Mouse (Mus musculus): ENCODE measurements around the gene Nr2f1. TPM values are rescaled to one million over a fixed set of nuclear protein-coding genes. Genes with fewer than 3 reads are reported as not detected.

Nr2f1 gene
- polyA plus RNA-seq, 1 experiment, result 5.6 TPM

- H3K27me3 ChIP-seq (replicated peaks; ENCODE audit: control insufficient read depth, insufficient read depth, low read length), result peaks cover 3% of the 10 kb centered on the region; the same call in 1 of the 2 replicates
- DNase-seq, result peak; percentile 45
- no peak overlapping the region for H3K27ac ChIP-seq (ENCODE audit: insufficient read depth, low read depth, low read length)
- under 1% methylated on average over 89 of the region's 92 CpGs for WGBS
- no peaks in the 10 kb centered on the region for H3K4me1 ChIP-seq (ENCODE audit: control insufficient read depth, insufficient read depth, low read length)
- H3K4me3 ChIP-seq (ENCODE audit: insufficient read depth, low read depth, low read length), result peak overlapping the region; percentile 58
- no peak for TF ChIP-seq CTCF (conservative IDR thresholded peaks at IDR 0.05; ENCODE audit: insufficient read depth, insufficient read length, low read depth, low read length)
- TF ChIP-seq POLR2A (IDR thresholded peaks at IDR 0.05; ENCODE audit: low read depth, low read length), result no peak
- H3K36me3 ChIP-seq (ENCODE audit: control insufficient read depth, insufficient read depth, low read length), result no peaks in the 10 kb centered on the region
Observed at GRCm38 (mm10) chr13:78198871-78199641, 501 bp downstream of the Nr2f1 start.

- Histone ChIP-seq H3K27me3 (replicated peaks; ENCODE audit: control insufficient read depth, insufficient read depth, low read length) (peaks cover 3% of the 10 kb centered on the region; the same call in 1 of the 2 replicates), H3K27ac (ENCODE audit: insufficient read depth, low read depth, low read length) (no peak overlapping the region)
- TF ChIP-seq CTCF (conservative IDR thresholded peaks at IDR 0.05; ENCODE audit: insufficient read depth, insufficient read length, low read depth, low read length), result no peak
Observed at GRCm38 (mm10) chr13:78198391-78198870, 1.1 kb downstream of the Nr2f1 start.

GRCm38 (mm10) chr13:78197819-78198390 is 1.7 kb downstream of the Nr2f1 start:
- no peaks in the 10 kb centered on the region for H3K36me3 ChIP-seq (ENCODE audit: control insufficient read depth, insufficient read depth, low read length)
- H3K27ac ChIP-seq (ENCODE audit: insufficient read depth, low read depth, low read length), result no peak overlapping the region
- DNase-seq, result no peak
- H3K4me1 ChIP-seq (ENCODE audit: control insufficient read depth, insufficient read depth, low read length), result no peaks in the 10 kb centered on the region
- H3K27me3 ChIP-seq (replicated peaks; ENCODE audit: control insufficient read depth, insufficient read depth, low read length), result peaks cover 3% of the 10 kb centered on the region; the same call in 1 of the 2 replicates
- peak overlapping the region; percentile 58 for H3K4me3 ChIP-seq (ENCODE audit: insufficient read depth, low read depth, low read length)
- 1% methylated on average over 32 of the region's 33 CpGs for WGBS
- no peak for TF ChIP-seq CTCF (conservative IDR thresholded peaks at IDR 0.05; ENCODE audit: insufficient read depth, insufficient read length, low read depth, low read length)
- TF ChIP-seq POLR2A (IDR thresholded peaks at IDR 0.05; ENCODE audit: low read depth, low read length), result no peak

More at GRCm38 (mm10) chr13:78198391-78198870, 1.1 kb downstream of the Nr2f1 start:
- 1% methylated on average over 42 of the region's 63 CpGs for WGBS
- Histone ChIP-seq H3K4me1 (ENCODE audit: control insufficient read depth, insufficient read depth, low read length) (no peaks in the 10 kb centered on the region), H3K36me3 (ENCODE audit: control insufficient read depth, insufficient read depth, low read length) (no peaks in the 10 kb centered on the region), H3K4me3 (ENCODE audit: insufficient read depth, low read depth, low read length) (peak overlapping the region; percentile 58)
- DNase-seq, result no peak

DNA sequence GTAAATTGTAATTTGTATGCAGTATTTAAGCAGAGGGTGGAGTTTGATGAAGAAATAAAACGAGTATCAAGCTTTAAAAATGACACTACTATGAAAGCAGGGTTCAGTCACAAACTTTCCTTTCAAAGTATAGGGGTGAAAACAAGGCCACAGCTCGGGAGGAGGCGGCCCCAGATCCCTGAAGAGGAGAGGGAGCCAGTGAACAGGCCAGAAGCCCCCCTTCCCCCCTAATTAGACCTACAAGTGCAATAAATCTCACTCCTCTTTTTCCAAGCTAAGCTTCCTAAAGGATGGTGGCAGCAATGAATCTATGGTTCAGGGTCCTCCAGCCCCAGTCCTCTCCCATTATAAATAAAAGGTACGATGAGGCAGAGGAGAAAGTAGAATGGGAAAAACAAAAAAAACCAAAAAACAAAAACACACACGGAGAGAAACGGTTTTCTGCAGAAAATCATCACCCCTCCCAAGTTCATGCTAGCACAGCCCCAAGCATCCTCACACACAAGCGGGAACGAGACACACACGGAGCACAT is 2.2 kb downstream of the Nr2f1 start:
- Histone ChIP-seq H3K27me3 (replicated peaks; ENCODE audit: control insufficient read depth, insufficient read depth, low read length) (peaks cover 3% of the 10 kb centered on the region; the same call in 1 of the 2 replicates), H3K27ac (ENCODE audit: insufficient read depth, low read depth, low read length) (no peak overlapping the region), H3K36me3 (ENCODE audit: control insufficient read depth, insufficient read depth, low read length) (no peaks in the 10 kb centered on the region), H3K4me3 (ENCODE audit: insufficient read depth, low read depth, low read length) (peak overlapping the region; percentile 58; the same call in 1 of the 2 replicates), H3K4me1 (ENCODE audit: control insufficient read depth, insufficient read depth, low read length) (no peaks in the 10 kb centered on the region)
- no peak for TF ChIP-seq POLR2A (IDR thresholded peaks at IDR 0.05; ENCODE audit: low read depth, low read length)
- no peak for TF ChIP-seq CTCF (conservative IDR thresholded peaks at IDR 0.05; ENCODE audit: insufficient read depth, insufficient read length, low read depth, low read length)
- no peak for DNase-seq
- 26% methylated on average over 9 of the region's 9 CpGs for WGBS

- peaks cover 3% of the 10 kb centered on the region; the same call in 1 of the 2 replicates for H3K27me3 ChIP-seq (replicated peaks; ENCODE audit: control insufficient read depth, insufficient read depth, low read length)
- WGBS, result 87% methylated on average over 7 of the region's 7 CpGs
- no peaks in the 10 kb centered on the region for H3K4me1 ChIP-seq (ENCODE audit: control insufficient read depth, insufficient read depth, low read length)
- no peak overlapping the region for H3K4me3 ChIP-seq (ENCODE audit: insufficient read depth, low read depth, low read length)
- no peaks in the 10 kb centered on the region for H3K36me3 ChIP-seq (ENCODE audit: control insufficient read depth, insufficient read depth, low read length)
- no peak for DNase-seq
- TF ChIP-seq CTCF (conservative IDR thresholded peaks at IDR 0.05; ENCODE audit: insufficient read depth, insufficient read length, low read depth, low read length) (no peak), POLR2A (IDR thresholded peaks at IDR 0.05; ENCODE audit: low read depth, low read length) (no peak)
- H3K27ac ChIP-seq (ENCODE audit: insufficient read depth, low read depth, low read length), result no peak overlapping the region
Observed at GRCm38 (mm10) chr13:78196236-78196796, 3.2 kb downstream of the Nr2f1 start.

DNA sequence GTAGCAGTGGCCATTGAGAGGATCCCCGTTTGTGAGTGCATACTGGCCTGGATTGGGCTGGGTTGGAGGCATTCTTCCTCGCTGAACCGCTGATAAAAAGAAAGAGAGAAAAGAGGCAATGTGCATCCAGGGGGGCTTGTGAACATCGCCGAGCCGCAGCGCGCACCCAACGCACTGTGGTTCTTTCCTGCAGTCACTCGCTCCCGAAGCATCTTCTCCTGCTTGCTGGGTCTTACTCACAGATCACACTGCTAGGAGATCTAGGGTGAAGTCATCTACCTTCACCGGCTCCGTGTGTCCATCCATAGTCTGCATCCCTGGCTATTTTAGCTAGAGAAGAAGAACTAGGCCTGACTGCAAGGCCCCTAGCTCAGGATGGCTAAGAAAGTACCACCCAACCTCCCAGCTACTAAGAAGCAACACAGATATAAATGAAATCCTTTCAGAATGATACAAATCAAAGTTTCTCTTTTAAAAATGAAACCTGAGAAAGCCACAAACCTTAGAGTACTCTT is 3.9 kb downstream of the Nr2f1 start:
- Histone ChIP-seq H3K4me1 (ENCODE audit: control insufficient read depth, insufficient read depth, low read length) (no peaks in the 10 kb centered on the region), H3K36me3 (ENCODE audit: control insufficient read depth, insufficient read depth, low read length) (no peaks in the 10 kb centered on the region), H3K4me3 (ENCODE audit: insufficient read depth, low read depth, low read length) (peak overlapping the region; percentile 35; the same call in 1 of the 2 replicates), H3K27me3 (replicated peaks; ENCODE audit: control insufficient read depth, insufficient read depth, low read length) (peaks cover 3% of the 10 kb centered on the region; the same call in 1 of the 2 replicates), H3K27ac (ENCODE audit: insufficient read depth, low read depth, low read length) (no peak overlapping the region)
- no peak for DNase-seq
- WGBS, result 57% methylated on average over 13 of the region's 13 CpGs
- TF ChIP-seq CTCF (conservative IDR thresholded peaks at IDR 0.05; ENCODE audit: insufficient read depth, insufficient read length, low read depth, low read length) (no peak), POLR2A (IDR thresholded peaks at IDR 0.05; ENCODE audit: low read depth, low read length) (no peak)

All from kidney, adult 2 months (tissue).